Mouse (Mus musculus) bone marrow macrophage, adult 2 months (primary cell): ENCODE measurements around the gene Prkcz.

Experiments
- CTCF ChIP-seq: IDR thresholded peaks from 2 replicates; pipeline ENCODE4 v1.5.1; 2012; ENCODE audit warnings: low read depth, mild to moderate bottlenecking, low read length, moderate library complexity
- POLR2A ChIP-seq: IDR thresholded peaks from 2 replicates; pipeline ENCODE4 v1.6.1; 2012; ENCODE audit warnings: mild to moderate bottlenecking, low read depth, low read length, borderline replicate concordance

DNA sequence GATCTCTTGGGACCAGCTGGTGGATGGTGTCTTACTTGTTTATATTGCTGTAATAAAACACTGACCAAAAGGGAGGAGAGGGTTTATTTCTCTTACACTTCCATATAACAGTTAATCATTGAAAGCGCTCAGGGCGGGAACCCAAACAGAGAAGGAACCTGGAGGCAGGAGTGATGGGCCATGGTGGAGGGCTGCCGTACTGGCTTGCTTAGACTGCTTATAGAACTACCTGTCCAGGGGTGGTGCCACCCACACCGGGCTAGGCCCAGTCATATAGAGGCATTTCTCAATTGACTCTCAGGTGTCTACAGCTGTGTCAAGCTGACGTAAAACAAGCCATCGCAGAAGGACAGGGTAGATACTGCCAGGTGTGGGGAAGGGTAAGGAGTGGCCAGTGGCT lies 5.6 kb upstream of the Prkcz start:
- TF ChIP-seq CTCF (no peak), POLR2A (no peak)
